Mouse (Mus musculus): Measurements from ENCODE around the gene Ubp1.

DNA sequence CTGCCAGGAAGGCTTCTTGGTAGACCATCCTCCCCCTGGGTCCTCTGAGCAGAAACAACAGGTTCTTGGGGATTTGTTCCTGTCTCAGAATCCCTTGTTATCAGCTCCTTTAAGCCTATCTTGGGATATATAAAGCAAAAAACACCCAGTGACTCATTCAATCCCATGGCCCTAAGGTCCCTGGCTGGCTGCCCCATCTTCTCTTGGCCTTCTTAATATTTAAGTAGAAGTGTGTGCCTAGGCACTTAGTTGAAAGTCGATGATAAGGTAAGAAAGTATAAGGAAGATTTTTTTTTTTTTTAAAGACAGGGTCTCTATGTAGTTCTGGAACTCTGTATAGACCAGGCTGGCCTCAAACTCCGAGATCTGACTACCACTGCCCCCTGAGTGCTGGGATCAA is 51.7 kb downstream of the Ubp1 start:
- TF ChIP-seq CTCF (IDR thresholded peaks at IDR 0.05; ENCODE audit: borderline replicate concordance, insufficient read depth, low read length) = no peak
- no peak for TF ChIP-seq POLR2A (IDR thresholded peaks at IDR 0.05; ENCODE audit: low read depth, low read length)

All from embryonic fibroblast, embryonic 13.5 days (primary cell).